Mouse (Mus musculus) regulatory T cell (primary cell): ENCODE data around the gene Tfcp2.
"Not testable (repeated sequence)": the region's sequence is repeated elsewhere in the genome, so short reads cannot be mapped to it uniquely, and the experiment has no call there.

Experiments
- in situ Hi-C: fragments of 300-600 bp; cut with MboI, MseI; formaldehyde crosslinking; loops from one replicate; pipeline ENCODE4 v1.15.1; 2025; ENCODE audit warnings: high pct_unique_total_duplicates

The Tfcp2 gene

GRCm38 (mm10) chr15:100489263-100489662 lies 62.5 kb downstream of the Tfcp2 start:
- in situ Hi-C loops, result no loop called here

- in situ Hi-C loops, result not testable (repeated sequence)
Measured at GRCm38 (mm10) chr15:100488297-100488696, 63.5 kb downstream of the Tfcp2 start.

GRCm38 (mm10) chr15:100487050-100487449 lies 64.8 kb downstream of the Tfcp2 start:
- in situ Hi-C loops, result no loop called here

GRCm38 (mm10) chr15:100486450-100486849 lies 65.4 kb downstream of the Tfcp2 start:
- in situ Hi-C loops, result no loop called here

- in situ Hi-C loops, result no loop called here
Measured at GRCm38 (mm10) chr15:100485576-100485975, 66.2 kb downstream of the Tfcp2 start.

GRCm38 (mm10) chr15:100478925-100479324 lies 72.9 kb downstream of the Tfcp2 start:
- in situ Hi-C loops, result no loop called here

GRCm38 (mm10) chr15:100478351-100478750 lies 73.5 kb downstream of the Tfcp2 start:
- in situ Hi-C loops, result no loop called here

GRCm38 (mm10) chr15:100473926-100474503 lies 77.8 kb downstream of the Tfcp2 start:
- in situ Hi-C loops, result no loop called here

- in situ Hi-C loops, result no loop called here
Measured at GRCm38 (mm10) chr15:100470037-100470436, 81.8 kb downstream of the Tfcp2 start.

- in situ Hi-C loops, result no loop called here
Measured at GRCm38 (mm10) chr15:100469189-100469545, 82.6 kb downstream of the Tfcp2 start.

GRCm38 (mm10) chr15:100468295-100469188 lies 83.3 kb downstream of the Tfcp2 start, which contains the start of gene Letmd1:
Gene Letmd1 (plus strand): TSS chr15:100469023.
- in situ Hi-C loops, result no loop called here

GRCm38 (mm10) chr15:100467738-100468137 lies 84.1 kb downstream of the Tfcp2 start:
- in situ Hi-C loops, result no loop called here

- in situ Hi-C loops, result no loop called here
Measured at GRCm38 (mm10) chr15:100465432-100465831, 86.4 kb downstream of the Tfcp2 start.

GRCm38 (mm10) chr15:100463712-100464111 lies 88.1 kb downstream of the Tfcp2 start:
- in situ Hi-C loops, result loop anchor here (5.0 kb wide), 1 partner anchor 149 kb away; no protein-coding TSS in a partner anchor

GRCm38 (mm10) chr15:100462086-100462485 lies 89.7 kb downstream of the Tfcp2 start:
- in situ Hi-C loops, result loop anchor here (5.0 kb wide), 1 partner anchor 150 kb away; no protein-coding TSS in a partner anchor

- in situ Hi-C loops, result loop anchor here (5.0 kb wide), 1 partner anchor 151 kb away; no protein-coding TSS in a partner anchor
Measured at GRCm38 (mm10) chr15:100461646-100462045, 90.2 kb downstream of the Tfcp2 start.

GRCm38 (mm10) chr15:100460942-100461341 lies 90.9 kb downstream of the Tfcp2 start:
- in situ Hi-C loops, result loop anchor here (5.0 kb wide), 1 partner anchor 151 kb away; no protein-coding TSS in a partner anchor

GRCm38 (mm10) chr15:100458055-100458454 lies 93.8 kb downstream of the Tfcp2 start:
- in situ Hi-C loops, result no loop called here

- in situ Hi-C loops, result no loop called here
Measured at GRCm38 (mm10) chr15:100457340-100457739, 94.5 kb downstream of the Tfcp2 start.

GRCm38 (mm10) chr15:100456356-100456991 lies 95.3 kb downstream of the Tfcp2 start:
- in situ Hi-C loops, result no loop called here

GRCm38 (mm10) chr15:100452486-100452885 lies 99.3 kb downstream of the Tfcp2 start:
- in situ Hi-C loops, result loop anchor here (5.0 kb wide), 2 partner anchors 40 to 130 kb away; no protein-coding TSS in a partner anchor

GRCm38 (mm10) chr15:100451245-100451644 lies 100.6 kb downstream of the Tfcp2 start:
- in situ Hi-C loops, result loop anchor here (5.0 kb wide), 2 partner anchors 39 to 129 kb away; no protein-coding TSS in a partner anchor
